Mouse (Mus musculus) midbrain, embryonic 12.5 days (tissue): ENCODE measurements around the gene Slco1c1. TPM values are rescaled to one million over a fixed set of nuclear protein-coding genes. Genes with fewer than 3 reads are reported as not detected.

Source experiments
- ATAC-seq: fragments of 200-750 bp; cut with Nextera tagmentation; 2 replicates; pipeline ENCODE4 v1.8.0; 2017; ENCODE audit warnings: low read depth, moderate TSS enrichment, moderate library complexity; ENCODE audit not compliant: low FRiP score
- H3K27ac ChIP-seq: fragments of 300-500 bp; sonication (generic); replicated peaks from 2 replicates; pipeline ENCODE4 v1.5.1; 2016; ENCODE audit warnings: mild to moderate bottlenecking
- H3K27me3 ChIP-seq: fragments of 300-500 bp; sonication (generic); 2 replicates; pipeline ENCODE4 v1.6.1; 2016; ENCODE audit warnings: mild to moderate bottlenecking
- H3K36me3 ChIP-seq: fragments of 300-500 bp; sonication (generic); 2 replicates; pipeline ENCODE4 v1.6.1; 2016
- H3K4me1 ChIP-seq: fragments of 300-500 bp; sonication (generic); 2 replicates; pipeline ENCODE4 v1.6.1; 2016
- H3K4me2 ChIP-seq: fragments of 300-500 bp; sonication (generic); replicated peaks from 2 replicates; pipeline ENCODE4 v1.6.1; 2016; ENCODE audit warnings: mild to moderate bottlenecking, moderate library complexity
- H3K4me3 ChIP-seq: fragments of 300-500 bp; sonication (generic); 2 replicates; pipeline ENCODE4 v1.5.1; 2016; ENCODE audit warnings: mild to moderate bottlenecking
- H3K9ac ChIP-seq: fragments of 300-500 bp; sonication (generic); replicated peaks from 2 replicates; pipeline ENCODE4 v1.6.1; 2016; ENCODE audit warnings: mild to moderate bottlenecking, moderate library complexity
- H3K9me3 ChIP-seq: fragments of 300-500 bp; sonication (generic); 2 replicates; pipeline ENCODE4 v1.6.1; 2016; ENCODE audit warnings: mild to moderate bottlenecking
- WGBS: fragments of 180-500 bp; shearing (Covaris S2); methylation state at CpG from one replicate; pipeline ENCODE4 v1.1.7; 2016; 5-methylcytosine and 5-hydroxymethylcytosine counted together
- polyA plus RNA-seq: library from polyadenylated mRNA; unstranded; fragments of >200 nt; fragmentation: Nextera tagmentation; extraction: Ambion mirVana; gene quantifications from 2 replicates; pipeline ENCODE4 v1.2.1, GENCODE M21; 2016

Slco1c1 gene
- polyA plus RNA-seq, 1 experiment from 2014 or later = 2.5 TPM

GRCm38 (mm10) chr6:141596081-141596480 lies 71.9 kb downstream of the Slco1c1 start:
- H3K27ac ChIP-seq = no peak overlapping the region
- 83% methylated on average over 2 of the region's 2 CpGs for WGBS
- no peak overlapping the region for H3K4me2 ChIP-seq
- H3K4me1 ChIP-seq = no peaks in the 10 kb centered on the region
- no peaks in the 10 kb centered on the region for H3K36me3 ChIP-seq
- H3K9me3 ChIP-seq = peaks cover 12% of the 10 kb centered on the region
- H3K27me3 ChIP-seq = no peaks in the 10 kb centered on the region
- ATAC-seq = no peak
- H3K4me3 ChIP-seq = no peak overlapping the region
- H3K9ac ChIP-seq = no peak overlapping the region

- Histone ChIP-seq H3K4me1 (no peaks in the 10 kb centered on the region), H3K27me3 (no peaks in the 10 kb centered on the region), H3K36me3 (no peaks in the 10 kb centered on the region), H3K4me3 (no peak overlapping the region), H3K27ac (no peak overlapping the region), H3K9me3 (peaks cover 12% of the 10 kb centered on the region), H3K9ac (no peak overlapping the region), H3K4me2 (no peak overlapping the region)
- WGBS = 100% methylated on average over 2 of the region's 2 CpGs
- no peak for ATAC-seq
These were observed 72.9 kb downstream of the Slco1c1 start for GRCm38 (mm10) chr6:141597037-141597436.

- Histone ChIP-seq H3K27ac (no peak overlapping the region), H3K4me2 (no peak overlapping the region), H3K9me3 (peaks cover 12% of the 10 kb centered on the region), H3K4me1 (no peaks in the 10 kb centered on the region), H3K9ac (no peak overlapping the region), H3K36me3 (no peaks in the 10 kb centered on the region), H3K27me3 (no peaks in the 10 kb centered on the region), H3K4me3 (no peak overlapping the region)
- ATAC-seq = no peak
- 60% methylated on average over 9 of the region's 9 CpGs for WGBS
These were observed 76.8 kb downstream of the Slco1c1 start for GRCm38 (mm10) chr6:141600940-141601339.

GRCm38 (mm10) chr6:141610702-141611260 lies 86.6 kb downstream of the Slco1c1 start:
- 75% methylated on average over 2 of the region's 2 CpGs for WGBS
- Histone ChIP-seq H3K36me3 (no peaks in the 10 kb centered on the region), H3K4me3 (no peak overlapping the region), H3K9ac (no peak overlapping the region), H3K9me3 (no peaks in the 10 kb centered on the region), H3K27ac (no peak overlapping the region), H3K4me2 (no peak overlapping the region), H3K27me3 (no peaks in the 10 kb centered on the region), H3K4me1 (no peaks in the 10 kb centered on the region)
- ATAC-seq = no peak

GRCm38 (mm10) chr6:141614017-141614416 lies 89.8 kb downstream of the Slco1c1 start:
- Histone ChIP-seq H3K4me2 (no peak overlapping the region), H3K27ac (no peak overlapping the region)
- no peak for ATAC-seq

GRCm38 (mm10) chr6:141615348-141615747 lies 91.2 kb downstream of the Slco1c1 start:
- Histone ChIP-seq H3K4me3 (no peak overlapping the region), H3K4me1 (no peaks in the 10 kb centered on the region), H3K9me3 (no peaks in the 10 kb centered on the region), H3K36me3 (no peaks in the 10 kb centered on the region), H3K27ac (no peak overlapping the region), H3K4me2 (no peak overlapping the region), H3K27me3 (no peaks in the 10 kb centered on the region), H3K9ac (no peak overlapping the region)
- no peak for ATAC-seq
- 86% methylated on average over 3 of the region's 3 CpGs for WGBS

More at GRCm38 (mm10) chr6:141614017-141614416, 89.8 kb downstream of the Slco1c1 start:
- no peaks in the 10 kb centered on the region for H3K9me3 ChIP-seq
- H3K27me3 ChIP-seq = no peaks in the 10 kb centered on the region
- H3K4me3 ChIP-seq = no peak overlapping the region
- H3K36me3 ChIP-seq = no peaks in the 10 kb centered on the region
- no peaks in the 10 kb centered on the region for H3K4me1 ChIP-seq
- H3K9ac ChIP-seq = no peak overlapping the region

Other genes starting within 250 kb of the Slco1c1 start
- 0.09 TPM in 1 of 2 replicates, not detected in the other for gene Slco1b2, start 105.2 kb downstream of the Slco1c1 start, polyA plus RNA-seq
- not detected in 2 replicates for gene Gm5724, start 249.4 kb downstream of the Slco1c1 start, polyA plus RNA-seq